Mouse (Mus musculus): Measurements from ENCODE around the gene Sh2d4b. TPM values are rescaled to one million over a fixed set of nuclear protein-coding genes. Genes with fewer than 3 reads are reported as not detected.

Sh2d4b gene
- 0.74 and 0.79 TPM in 2 replicates for polyA plus RNA-seq (2014; fragmentation: Nextera tagmentation; extraction: Ambion mirVana)

DNA sequence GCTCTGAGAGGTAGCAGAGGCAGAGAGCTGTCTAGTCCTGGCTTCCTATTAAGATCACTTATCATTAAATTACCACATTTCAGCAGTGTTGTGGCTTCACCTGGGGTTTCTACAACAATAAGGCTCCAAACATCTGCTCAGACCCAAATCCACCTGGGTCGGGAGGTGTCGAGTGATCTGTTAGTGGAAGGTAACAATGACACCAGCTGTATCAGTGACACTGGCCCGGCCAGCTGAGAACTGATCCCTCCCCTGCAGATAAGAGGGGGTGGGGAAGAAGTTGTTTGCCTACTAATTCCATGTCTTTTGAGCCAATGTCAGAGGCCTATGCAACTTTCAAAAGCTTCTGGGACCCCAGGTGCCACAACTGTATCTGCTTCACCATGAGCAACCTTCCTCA, at the start of gene Sh2d4b:
Gene Sh2d4b, minus strand, starts transcription at position 71 of the 400 bp plus-strand sequence.
- Histone ChIP-seq H3K4me3 (ENCODE audit: low read depth, low read length) (no peak within 1 kb of the TSS), H3K9ac (no peak within 1 kb of the TSS), H3K9me3 (ENCODE audit: low read depth, low read length) (no peaks in the 10 kb centered on the region), H3K4me2 (no peak within 1 kb of the TSS), H3K27me3 (ENCODE audit: insufficient read depth, low read length) (no peaks in the 10 kb centered on the region), H3K4me1 (ENCODE audit: insufficient read depth) (0 out of 2 replicates have a peak, but pooled peaks cover 3% of the 10 kb centered on the region), H3K36me3 (ENCODE audit: insufficient read depth) (no peaks in the 10 kb centered on the region), H3K27ac (ENCODE audit: low read depth) (no peak within 1 kb of the TSS)
- TF ChIP-seq CTCF (IDR thresholded peaks at IDR 0.05; ENCODE audit: low read depth): no peak
- WGBS: 47% methylated on average over 3 of the region's 3 CpGs
- ATAC-seq (ENCODE audit: insufficient read depth): no peak
- DNase-seq: no peak

DNA sequence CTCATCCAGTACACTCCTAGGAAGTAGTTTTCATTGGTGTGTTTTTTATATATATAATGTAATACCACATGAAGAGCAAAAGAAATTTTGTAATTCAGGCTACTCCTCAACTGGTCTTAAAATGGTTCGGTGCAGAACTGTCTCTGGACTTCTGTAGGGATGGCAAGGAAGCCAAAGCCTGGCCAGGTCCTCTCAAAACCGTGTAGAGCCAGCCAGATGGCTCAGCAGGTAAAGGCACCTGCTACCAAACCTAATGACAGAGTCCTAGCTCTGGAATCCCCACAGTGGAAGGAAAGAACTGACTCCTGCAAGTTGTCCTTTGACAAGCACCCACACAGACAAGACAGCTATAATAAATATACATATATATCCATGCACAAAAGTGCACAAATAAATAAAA, 49.4 kb upstream of the Sh2d4b start:
- WGBS: 72% methylated on average over 2 of the region's 2 CpGs
- DNase-seq (no peak), ATAC-seq (ENCODE audit: insufficient read depth) (no peak)
- no peaks in the 10 kb centered on the region for H3K9me3 ChIP-seq (ENCODE audit: low read depth, low read length)
- no peak for TF ChIP-seq CTCF (IDR thresholded peaks at IDR 0.05; ENCODE audit: low read depth)
- 0 out of 2 replicates have a peak, but pooled peaks cover 4% of the 10 kb centered on the region for H3K36me3 ChIP-seq (ENCODE audit: insufficient read depth)
- H3K27me3 ChIP-seq (ENCODE audit: insufficient read depth, low read length): no peaks in the 10 kb centered on the region
- no peaks in the 10 kb centered on the region for H3K4me1 ChIP-seq (ENCODE audit: insufficient read depth)
- H3K4me3 ChIP-seq (ENCODE audit: low read depth, low read length): no peak overlapping the region
- no peak overlapping the region for H3K27ac ChIP-seq (ENCODE audit: low read depth)
- no peak overlapping the region for H3K4me2 ChIP-seq
- no peak overlapping the region for H3K9ac ChIP-seq

DNA sequence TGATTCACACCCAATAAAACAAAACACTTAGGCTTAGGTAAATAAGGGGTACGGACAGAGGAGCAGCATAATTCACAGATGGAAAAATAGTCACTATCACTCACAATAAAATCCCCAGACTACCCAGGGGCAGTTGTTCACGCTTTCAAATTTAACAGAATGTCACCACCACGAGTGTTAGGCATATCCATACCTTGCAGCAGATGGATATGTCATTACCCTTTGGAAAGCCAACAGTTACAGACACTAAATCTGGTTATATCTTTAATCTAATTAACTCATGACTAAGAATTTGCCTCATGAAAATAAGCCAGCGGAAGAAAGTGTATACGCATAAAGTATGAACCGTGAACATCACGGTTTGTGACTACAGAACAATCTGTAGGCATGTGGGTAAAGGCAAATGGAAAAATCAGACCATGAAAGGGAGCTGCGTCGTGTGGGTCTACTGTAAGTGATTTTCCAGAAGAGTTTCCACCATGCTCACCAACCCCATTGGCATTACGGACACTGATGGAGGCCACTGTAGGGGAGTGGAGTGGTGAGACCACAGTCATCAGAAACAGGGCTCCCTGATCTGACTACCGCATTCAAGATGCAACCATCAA, 45.4 kb upstream of the Sh2d4b start:
- Histone ChIP-seq H3K27ac (ENCODE audit: low read depth) (no peak overlapping the region), H3K36me3 (ENCODE audit: insufficient read depth) (no peaks in the 10 kb centered on the region), H3K4me1 (ENCODE audit: insufficient read depth) (peaks cover 3% of the 10 kb centered on the region; the same call in 1 of the 2 replicates)

DNA sequence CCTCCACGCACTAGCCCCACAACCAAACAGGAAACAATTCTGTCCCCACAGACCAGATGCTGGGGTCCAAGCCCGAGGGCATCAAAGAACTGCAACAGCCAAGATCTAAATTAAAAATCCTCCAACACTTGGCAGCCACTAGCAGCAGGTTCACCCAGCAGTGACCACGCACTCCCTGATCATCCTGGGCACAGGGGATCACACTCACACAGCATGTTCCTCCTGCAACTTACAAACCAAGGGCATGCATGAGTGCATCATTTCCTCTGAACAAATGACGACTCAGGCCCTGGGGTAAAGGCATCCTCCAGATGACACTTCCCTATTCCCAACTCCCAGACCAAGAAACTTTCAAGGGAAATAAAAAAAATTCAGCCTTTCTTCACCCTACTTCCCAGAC, 44.0 kb upstream of the Sh2d4b start:
- Histone ChIP-seq H3K9ac (no peak overlapping the region), H3K27me3 (ENCODE audit: insufficient read depth, low read length) (no peaks in the 10 kb centered on the region), H3K36me3 (ENCODE audit: insufficient read depth) (no peaks in the 10 kb centered on the region), H3K9me3 (ENCODE audit: low read depth, low read length) (no peaks in the 10 kb centered on the region), H3K27ac (ENCODE audit: low read depth) (no peak overlapping the region), H3K4me2 (no peak overlapping the region), H3K4me3 (ENCODE audit: low read depth, low read length) (no peak overlapping the region), H3K4me1 (ENCODE audit: insufficient read depth) (peaks cover 6% of the 10 kb centered on the region; the same call in 1 of the 2 replicates)
- WGBS: 78% methylated on average over 4 of the region's 4 CpGs
- TF ChIP-seq CTCF (IDR thresholded peaks at IDR 0.05; ENCODE audit: low read depth): no peak
- no peak for ATAC-seq (ENCODE audit: insufficient read depth)
- DNase-seq: no peak

More for the DNA sequence above, 45.4 kb upstream of the Sh2d4b start:
- Histone ChIP-seq H3K9ac (no peak overlapping the region), H3K4me3 (ENCODE audit: low read depth, low read length) (no peak overlapping the region), H3K9me3 (ENCODE audit: low read depth, low read length) (no peaks in the 10 kb centered on the region), H3K4me2 (no peak overlapping the region), H3K27me3 (ENCODE audit: insufficient read depth, low read length) (no peaks in the 10 kb centered on the region)
- 89% methylated on average over 11 of the region's 11 CpGs for WGBS
- ATAC-seq (ENCODE audit: insufficient read depth) (no peak), DNase-seq (no peak)
- TF ChIP-seq CTCF (IDR thresholded peaks at IDR 0.05; ENCODE audit: low read depth): no peak

GRCm38 (mm10) chr14:40935481-40935880, 42.4 kb upstream of the Sh2d4b start:
- peaks cover 17% of the 10 kb centered on the region; the same call in 1 of the 2 replicates for H3K4me1 ChIP-seq (ENCODE audit: insufficient read depth)
- no peaks in the 10 kb centered on the region for H3K9me3 ChIP-seq (ENCODE audit: low read depth, low read length)
- no peak overlapping the region for H3K4me2 ChIP-seq
- H3K9ac ChIP-seq: no peak overlapping the region
- DNase-seq: no peak
- no peaks in the 10 kb centered on the region for H3K27me3 ChIP-seq (ENCODE audit: insufficient read depth, low read length)
- 88% methylated on average over 1 of the region's 1 CpGs for WGBS
- no peak for TF ChIP-seq CTCF (IDR thresholded peaks at IDR 0.05; ENCODE audit: low read depth)
- no peak overlapping the region for H3K27ac ChIP-seq (ENCODE audit: low read depth)
- no peak for ATAC-seq (ENCODE audit: insufficient read depth)
- H3K36me3 ChIP-seq (ENCODE audit: insufficient read depth): no peaks in the 10 kb centered on the region
- H3K4me3 ChIP-seq (ENCODE audit: low read depth, low read length): no peak overlapping the region

GRCm38 (mm10) chr14:40935054-40935453, 42.0 kb upstream of the Sh2d4b start:
- peaks cover 17% of the 10 kb centered on the region; the same call in 1 of the 2 replicates for H3K4me1 ChIP-seq (ENCODE audit: insufficient read depth)

DNA sequence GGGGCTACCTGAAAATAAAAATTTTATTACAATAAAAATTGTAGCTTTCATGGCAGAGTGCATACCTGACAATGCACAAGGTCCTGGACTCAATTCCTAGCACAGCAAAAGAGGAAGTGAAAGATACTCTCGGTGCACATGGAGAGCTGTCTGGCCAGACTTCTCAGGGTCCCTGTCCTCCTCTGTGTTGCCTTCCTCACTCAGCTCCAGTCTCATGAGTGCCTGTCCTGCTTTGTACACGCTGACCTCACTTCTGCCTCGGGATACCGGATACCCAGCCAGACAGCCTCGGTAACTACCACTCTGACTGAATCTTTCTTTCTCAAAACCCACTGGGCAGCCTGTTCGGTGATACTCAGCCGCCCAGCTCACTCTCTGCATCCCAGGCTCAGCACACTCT, 40.3 kb upstream of the Sh2d4b start:
- 77% methylated on average over 7 of the region's 7 CpGs for WGBS
- ATAC-seq (ENCODE audit: insufficient read depth): no peak
- peaks cover 17% of the 10 kb centered on the region; the same call in 1 of the 2 replicates for H3K4me1 ChIP-seq (ENCODE audit: insufficient read depth)

More at GRCm38 (mm10) chr14:40935054-40935453, 42.0 kb upstream of the Sh2d4b start:
- Histone ChIP-seq H3K9ac (no peak overlapping the region), H3K36me3 (ENCODE audit: insufficient read depth) (no peaks in the 10 kb centered on the region), H3K9me3 (ENCODE audit: low read depth, low read length) (no peaks in the 10 kb centered on the region), H3K4me3 (ENCODE audit: low read depth, low read length) (no peak overlapping the region), H3K27ac (ENCODE audit: low read depth) (no peak overlapping the region), H3K4me2 (no peak overlapping the region), H3K27me3 (ENCODE audit: insufficient read depth, low read length) (no peaks in the 10 kb centered on the region)
- TF ChIP-seq CTCF (IDR thresholded peaks at IDR 0.05; ENCODE audit: low read depth): no peak
- ATAC-seq (ENCODE audit: insufficient read depth) (no peak), DNase-seq (no peak)
- 83% methylated on average over 2 of the region's 2 CpGs for WGBS

More for the DNA sequence above, 40.3 kb upstream of the Sh2d4b start:
- Histone ChIP-seq H3K9ac (no peak overlapping the region), H3K27me3 (ENCODE audit: insufficient read depth, low read length) (no peaks in the 10 kb centered on the region), H3K4me3 (ENCODE audit: low read depth, low read length) (no peak overlapping the region), H3K4me2 (no peak overlapping the region), H3K36me3 (ENCODE audit: insufficient read depth) (0 out of 2 replicates have a peak, but pooled peaks cover 1% of the 10 kb centered on the region), H3K27ac (ENCODE audit: low read depth) (no peak overlapping the region), H3K9me3 (ENCODE audit: low read depth, low read length) (no peaks in the 10 kb centered on the region)
- no peak for DNase-seq
- TF ChIP-seq CTCF (IDR thresholded peaks at IDR 0.05; ENCODE audit: low read depth): no peak
